Mouse (Mus musculus): ENCODE measurements at regions not wholly inside any gene's neighbourhood (a gene's known extent, or its start where the extent isn't known, plus 50 kb on each side); places are given as distances from the start of the nearest gene placed in this dataset.

GRCm38 (mm10) chr6:116895114-116895513 lies 178.4 kb upstream of the Tmem72 start:
- WGBS, result 49% methylated on average over 5 of the region's 5 CpGs
- H3K4me3 ChIP-seq (ENCODE audit: low read depth, low read length), result no peak overlapping the region
- ATAC-seq, result no peak
- TF ChIP-seq CTCF (IDR thresholded peaks at IDR 0.05; ENCODE audit: low read depth), result no peak
- no peaks in the 10 kb centered on the region for H3K27me3 ChIP-seq (replicated peaks; ENCODE audit: control insufficient read depth, insufficient read depth, low read length)
- H3K36me3 ChIP-seq (ENCODE audit: control insufficient read depth, insufficient read depth), result no peaks in the 10 kb centered on the region
- H3K9me3 ChIP-seq (ENCODE audit: control insufficient read depth), result no peaks in the 10 kb centered on the region
- H3K27ac ChIP-seq (ENCODE audit: low read depth, low read length), result no peak overlapping the region
- no peak overlapping the region for H3K9ac ChIP-seq (ENCODE audit: low read depth, low read length)
- H3K4me2 ChIP-seq (replicated peaks; ENCODE audit: low read depth), result no peak overlapping the region
- H3K4me1 ChIP-seq (replicated peaks; ENCODE audit: control insufficient read depth, insufficient read depth, low read length), result no peaks in the 10 kb centered on the region

DNA sequence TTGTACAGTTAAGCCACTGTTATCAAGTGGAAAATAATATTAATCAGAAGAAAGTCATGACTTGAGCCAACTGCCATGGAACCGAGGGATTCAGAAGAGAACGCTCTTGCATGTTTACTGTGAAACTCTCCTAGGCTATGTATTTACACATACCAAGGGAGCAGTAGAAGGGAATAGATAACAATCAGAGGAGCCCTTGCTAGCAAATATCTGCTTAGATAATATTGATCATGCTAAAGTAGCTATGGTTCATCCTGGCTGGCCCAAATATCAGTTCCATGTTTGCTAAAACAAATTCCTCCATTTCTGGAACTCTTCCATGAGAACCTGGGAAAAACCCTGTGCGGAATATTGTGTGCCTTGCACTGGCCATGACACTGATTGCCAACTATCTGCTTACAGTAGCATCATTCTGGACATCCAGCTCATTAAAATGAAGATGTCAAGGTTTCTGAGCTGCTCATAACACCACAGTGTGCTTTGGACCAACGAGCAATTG lies 179.5 kb upstream of the Tmem72 start:
- Histone ChIP-seq H3K27ac (ENCODE audit: low read depth, low read length) (no peak overlapping the region), H3K4me3 (ENCODE audit: low read depth, low read length) (no peak overlapping the region), H3K27me3 (replicated peaks; ENCODE audit: control insufficient read depth, insufficient read depth, low read length) (no peaks in the 10 kb centered on the region), H3K9me3 (ENCODE audit: control insufficient read depth) (no peaks in the 10 kb centered on the region), H3K4me1 (replicated peaks; ENCODE audit: control insufficient read depth, insufficient read depth, low read length) (no peaks in the 10 kb centered on the region), H3K9ac (ENCODE audit: low read depth, low read length) (no peak overlapping the region), H3K4me2 (replicated peaks; ENCODE audit: low read depth) (no peak overlapping the region), H3K36me3 (ENCODE audit: control insufficient read depth, insufficient read depth) (no peaks in the 10 kb centered on the region)
- no peak for ATAC-seq
- WGBS, result 58% methylated on average over 4 of the region's 4 CpGs
- no peak for TF ChIP-seq CTCF (IDR thresholded peaks at IDR 0.05; ENCODE audit: low read depth)

DNA sequence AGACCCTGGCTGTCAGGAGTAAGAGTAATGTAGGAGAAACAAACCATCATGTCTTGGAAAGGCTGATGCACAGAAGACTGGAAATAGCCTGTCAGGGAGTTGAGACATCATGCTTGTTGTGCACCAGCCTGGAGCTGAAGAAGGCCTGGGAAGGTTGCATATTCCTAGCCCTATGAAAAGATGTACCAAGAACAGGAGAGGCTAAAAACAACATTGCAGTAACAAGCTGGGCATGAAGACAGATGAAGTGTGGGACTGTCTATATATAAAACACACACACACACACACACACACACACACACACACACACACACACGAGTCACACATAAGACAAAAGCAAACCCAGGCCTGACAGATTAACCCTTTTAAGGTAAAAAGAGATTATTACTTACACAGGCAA lies 185.1 kb upstream of the Tmem72 start:
- no peaks in the 10 kb centered on the region for H3K36me3 ChIP-seq (ENCODE audit: control insufficient read depth, insufficient read depth)
- no peak overlapping the region for H3K9ac ChIP-seq (ENCODE audit: low read depth, low read length)
- no peak overlapping the region for H3K4me2 ChIP-seq (replicated peaks; ENCODE audit: low read depth)
- no peak for TF ChIP-seq CTCF (IDR thresholded peaks at IDR 0.05; ENCODE audit: low read depth)
- no peak overlapping the region for H3K27ac ChIP-seq (ENCODE audit: low read depth, low read length)
- 6% methylated on average over 1 of the region's 1 CpGs for WGBS
- H3K4me3 ChIP-seq (ENCODE audit: low read depth, low read length), result no peak overlapping the region
- no peaks in the 10 kb centered on the region for H3K4me1 ChIP-seq (replicated peaks; ENCODE audit: control insufficient read depth, insufficient read depth, low read length)
- H3K9me3 ChIP-seq (ENCODE audit: control insufficient read depth), result no peaks in the 10 kb centered on the region
- H3K27me3 ChIP-seq (replicated peaks; ENCODE audit: control insufficient read depth, insufficient read depth, low read length), result no peaks in the 10 kb centered on the region
- ATAC-seq, result no peak

- no peak overlapping the region for H3K9ac ChIP-seq (ENCODE audit: low read depth, low read length)
- no peak overlapping the region for H3K27ac ChIP-seq (ENCODE audit: low read depth, low read length)
- H3K36me3 ChIP-seq (ENCODE audit: control insufficient read depth, insufficient read depth), result no peaks in the 10 kb centered on the region
- no peak overlapping the region for H3K4me3 ChIP-seq (ENCODE audit: low read depth, low read length)
- WGBS, result 66% methylated on average over 3 of the region's 3 CpGs
- no peak for TF ChIP-seq CTCF (IDR thresholded peaks at IDR 0.05; ENCODE audit: low read depth)
- H3K27me3 ChIP-seq (replicated peaks; ENCODE audit: control insufficient read depth, insufficient read depth, low read length), result no peaks in the 10 kb centered on the region
- no peaks in the 10 kb centered on the region for H3K4me1 ChIP-seq (replicated peaks; ENCODE audit: control insufficient read depth, insufficient read depth, low read length)
- no peak overlapping the region for H3K4me2 ChIP-seq (replicated peaks; ENCODE audit: low read depth)
- no peak for ATAC-seq
- no peaks in the 10 kb centered on the region for H3K9me3 ChIP-seq (ENCODE audit: control insufficient read depth)
Measured at GRCm38 (mm10) chr6:116902371-116902770, 185.7 kb upstream of the Tmem72 start.

DNA sequence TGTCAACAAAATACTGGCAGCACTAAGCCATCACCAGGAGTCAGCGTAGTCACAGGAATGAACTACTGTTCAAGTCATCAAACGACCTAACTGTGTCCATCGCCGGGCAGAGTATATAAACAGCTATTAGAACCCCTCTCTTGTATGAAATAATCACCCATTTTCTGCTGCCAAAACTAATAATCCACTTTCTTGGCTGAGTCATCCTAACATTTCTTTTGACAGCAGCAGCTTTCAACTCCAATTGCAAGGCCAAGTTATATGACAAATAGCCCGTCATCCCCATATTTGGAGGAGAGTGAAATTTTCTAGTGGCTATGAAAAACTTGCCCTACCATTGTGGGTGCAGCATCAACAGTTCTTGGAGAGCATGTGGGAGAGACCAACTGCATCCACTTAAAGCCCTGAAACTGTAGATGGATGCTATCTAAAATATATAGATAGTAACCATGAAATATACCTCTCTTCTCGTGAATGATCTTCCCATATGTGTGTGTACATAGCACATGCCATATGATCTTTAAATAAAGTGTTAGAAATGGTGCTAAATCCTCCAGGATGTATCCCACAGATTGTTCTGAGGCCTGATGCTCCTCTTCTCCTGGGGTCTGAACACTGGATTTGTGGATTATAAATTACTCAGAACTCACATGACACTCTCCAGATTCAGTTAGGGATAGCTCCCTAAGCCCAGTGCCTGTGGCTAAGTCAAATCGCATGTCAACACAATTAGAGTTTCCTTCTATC lies 189.9 kb upstream of the Tmem72 start:
- ATAC-seq, result no peak
- WGBS, result 75% methylated on average over 7 of the region's 7 CpGs
- H3K4me3 ChIP-seq (ENCODE audit: low read depth, low read length), result no peak overlapping the region

DNA sequence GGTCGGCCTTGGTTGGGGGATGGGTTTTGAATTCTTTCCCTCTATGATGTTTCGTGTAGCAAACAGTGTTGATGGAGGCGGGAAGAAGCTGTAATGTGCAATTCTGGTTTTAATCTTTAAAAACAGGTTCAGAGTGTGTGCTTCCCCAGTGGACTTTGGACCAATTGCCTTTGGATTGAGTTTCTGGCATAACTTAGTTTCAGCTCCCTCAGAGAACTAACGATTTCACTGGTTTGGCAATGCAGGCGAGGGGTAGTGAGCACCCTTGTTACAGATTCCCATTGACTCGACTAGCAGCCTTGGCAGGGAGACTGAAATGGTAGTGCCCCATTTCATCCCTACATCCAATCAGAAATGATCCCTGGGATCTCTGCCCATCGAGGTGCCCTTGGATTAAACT lies 193.9 kb upstream of the Tmem72 start:
- H3K4me2 ChIP-seq (replicated peaks; ENCODE audit: low read depth), result no peak overlapping the region
- H3K9me3 ChIP-seq (ENCODE audit: control insufficient read depth), result no peaks in the 10 kb centered on the region
- no peaks in the 10 kb centered on the region for H3K36me3 ChIP-seq (ENCODE audit: control insufficient read depth, insufficient read depth)
- TF ChIP-seq CTCF (IDR thresholded peaks at IDR 0.05; ENCODE audit: low read depth), result no peak
- H3K27me3 ChIP-seq (replicated peaks; ENCODE audit: control insufficient read depth, insufficient read depth, low read length), result no peaks in the 10 kb centered on the region
- H3K4me1 ChIP-seq (replicated peaks; ENCODE audit: control insufficient read depth, insufficient read depth, low read length), result no peaks in the 10 kb centered on the region
- no peak overlapping the region for H3K27ac ChIP-seq (ENCODE audit: low read depth, low read length)
- no peak overlapping the region for H3K9ac ChIP-seq (ENCODE audit: low read depth, low read length)
- 67% methylated on average over 7 of the region's 7 CpGs for WGBS
- H3K4me3 ChIP-seq (ENCODE audit: low read depth, low read length), result no peak overlapping the region
- 0 out of 2 replicates have a peak, but pooled peaks have one; percentile 6 for ATAC-seq

More for the DNA sequence above, 189.9 kb upstream of the Tmem72 start:
- Histone ChIP-seq H3K9me3 (ENCODE audit: control insufficient read depth) (no peaks in the 10 kb centered on the region), H3K27me3 (replicated peaks; ENCODE audit: control insufficient read depth, insufficient read depth, low read length) (no peaks in the 10 kb centered on the region), H3K27ac (ENCODE audit: low read depth, low read length) (no peak overlapping the region), H3K9ac (ENCODE audit: low read depth, low read length) (no peak overlapping the region), H3K36me3 (ENCODE audit: control insufficient read depth, insufficient read depth) (no peaks in the 10 kb centered on the region), H3K4me1 (replicated peaks; ENCODE audit: control insufficient read depth, insufficient read depth, low read length) (no peaks in the 10 kb centered on the region), H3K4me2 (replicated peaks; ENCODE audit: low read depth) (no peak overlapping the region)
- 0 out of 2 replicates have a peak, but pooled peaks have one; percentile 4 for TF ChIP-seq CTCF (IDR thresholded peaks at IDR 0.05; ENCODE audit: low read depth)

Data from intestine, postnatal 0 days (tissue).